Mouse (Mus musculus) thymus, adult 2 months (tissue): ENCODE measurements around the gene Adcy2.

Source experiments
- CTCF ChIP-seq: fragments of 200-500 bp; IDR thresholded peaks from 2 replicates; pipeline ENCODE4 v1.5.1; 2012; ENCODE audit warnings: mild to moderate bottlenecking, control low read depth, low read length, moderate library complexity, borderline replicate concordance; ENCODE audit not compliant: control insufficient read depth, poor library complexity, insufficient read depth; ENCODE audit errors: extremely low read depth
- POLR2A ChIP-seq: fragments of 200-500 bp; IDR thresholded peaks from 2 replicates; pipeline ENCODE4 v1.6.1; 2012; ENCODE audit warnings: mild to moderate bottlenecking, low read length, control low read depth, moderate library complexity; ENCODE audit not compliant: control insufficient read depth, poor library complexity, insufficient read depth; ENCODE audit errors: extremely low read depth

- TF ChIP-seq POLR2A (no peak), CTCF (no peak)
Observed at GRCm38 (mm10) chr13:68787286-68788061, 211.9 kb downstream of the Adcy2 start.
